Mouse (Mus musculus): ENCODE measurements around the gene Tbk1.

Gene Tbk1

DNA sequence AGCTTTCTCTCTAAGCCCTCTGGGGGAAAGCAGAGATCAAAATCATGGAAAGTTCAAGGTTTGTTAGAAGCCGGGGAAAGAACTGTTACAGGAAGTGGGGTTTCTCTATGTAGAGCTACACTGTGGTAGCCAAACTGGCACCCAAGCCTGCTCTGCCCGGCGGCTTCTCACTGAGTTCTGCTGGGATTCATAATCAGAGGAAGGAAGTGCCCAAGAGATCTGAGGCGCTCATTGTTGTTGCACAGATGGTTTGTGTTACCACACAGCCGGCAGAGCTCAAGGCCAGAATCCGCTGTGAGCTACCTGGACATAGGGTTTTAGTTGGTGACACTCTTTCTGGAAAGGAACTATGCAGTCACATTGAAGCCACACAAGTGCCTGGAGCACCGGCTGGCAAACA lies 88.6 kb downstream of the Tbk1 start:
- DNase-seq (ENCODE audit: low spot score) = no peak

DNA sequence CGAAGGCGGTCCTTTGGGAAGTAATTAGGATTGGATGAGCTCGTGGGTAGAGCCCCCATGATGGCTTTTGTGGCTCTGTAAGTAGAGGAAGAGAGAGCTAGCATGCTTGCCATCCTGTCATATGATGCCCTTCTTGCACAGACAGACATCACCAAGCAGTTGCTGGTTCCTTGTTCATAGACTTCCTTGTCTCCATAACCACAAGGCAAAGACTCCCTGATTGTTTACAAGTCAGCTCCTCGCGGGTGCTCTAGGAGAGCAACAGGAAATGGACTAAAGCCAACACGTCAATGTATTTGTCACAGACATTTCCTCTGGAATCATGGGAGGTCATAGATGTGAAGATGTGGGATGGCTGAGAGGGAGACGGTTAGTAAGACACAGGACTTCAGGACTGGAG lies 90.0 kb downstream of the Tbk1 start:
- DNase-seq (ENCODE audit: low spot score) = no peak

Data from ovary, postnatal 14 days (tissue).